Mouse (Mus musculus) kidney, adult 10 weeks (tissue): ENCODE results near the gene Zc2hc1c. TPM values are rescaled to one million over a fixed set of nuclear protein-coding genes. Genes with fewer than 3 reads are reported as not detected.

Experiments used
- polyA plus RNA-seq: library from polyadenylated mRNA; stranded (reverse); fragments of 350-450 nt; fragmentation: Illumina TruSeq; extraction: RNeasy Lipid Tissue Mini Kit (QIAGEN cat#74804); gene quantifications from one replicate; pipeline ENCODE4 v1.2.3, GENCODE M21; 2014; ENCODE audit warnings: low read depth, low replicate concordance

The Zc2hc1c gene
- 3.3 TPM for polyA plus RNA-seq

DNA sequence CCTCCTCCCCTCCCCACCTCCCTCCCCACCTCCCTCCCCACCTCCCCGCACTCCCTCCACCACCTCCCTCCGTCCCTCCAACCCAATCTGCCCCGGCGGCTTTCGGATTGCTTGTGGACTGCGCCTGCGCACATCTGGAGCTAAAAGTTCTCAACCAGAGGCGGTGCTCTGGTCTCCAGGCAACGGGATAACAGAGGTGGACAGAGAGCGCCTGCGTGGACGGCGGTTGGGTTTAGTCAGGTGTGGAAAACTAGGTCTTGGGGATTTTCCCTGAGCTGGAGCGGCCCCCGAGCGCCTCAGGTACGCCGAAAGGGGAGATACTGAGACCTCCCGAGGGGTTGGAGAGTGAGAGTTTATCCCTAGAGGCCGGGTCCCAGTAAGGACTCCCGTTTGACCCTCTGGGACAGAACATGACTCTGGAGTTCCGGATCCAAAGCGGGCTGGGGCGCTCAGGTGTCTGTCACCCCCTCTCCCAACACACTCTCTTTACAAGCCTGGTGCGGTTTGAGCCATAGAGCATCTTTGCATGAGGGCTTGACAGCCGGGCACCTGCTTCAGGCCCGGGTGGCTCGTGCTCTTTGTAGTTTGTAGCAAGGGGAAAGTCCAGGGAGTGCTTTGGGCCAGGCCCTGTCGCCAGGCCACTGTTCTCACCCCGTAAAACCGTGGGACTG, at the start of gene Zc2hc1c:
Zc2hc1c (plus strand) TSS at position 106 of the 671 bp plus-strand sequence.

DNA sequence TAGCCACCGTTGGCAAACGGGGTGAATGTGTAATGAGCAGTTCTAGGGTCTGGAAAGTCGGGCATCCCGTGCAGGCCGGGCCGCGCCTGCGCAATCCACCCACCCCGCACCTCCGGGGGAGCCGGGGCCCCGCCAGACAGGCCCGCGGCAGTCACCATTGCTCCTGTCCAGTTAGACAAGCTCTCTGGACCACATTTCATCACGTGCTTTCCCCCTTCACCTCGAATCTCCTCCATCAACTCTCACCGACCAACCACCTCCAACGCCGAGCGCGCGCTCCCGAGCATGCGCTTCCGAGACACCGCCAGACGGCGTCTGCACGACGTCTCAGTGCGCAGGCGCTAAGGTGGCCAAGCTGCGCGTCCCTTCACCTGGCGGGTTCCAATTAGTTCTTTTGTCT, 18.1 kb upstream of the Zc2hc1c start, which contains the start of gene Mlh3:
Mlh3 (minus strand) TSS at position 281 of the 400 bp plus-strand sequence.

GRCm38 (mm10) chr12:85287809-85288485, 444 bp upstream of the Zc2hc1c start, which contains the start of gene Acyp1:
Gene Acyp1, minus strand, starts transcription at chr12:85288438.

GRCm38 (mm10) chr12:85339243-85339729, 50.9 kb downstream of the Zc2hc1c start, which contains the start of gene Nek9:
Gene Nek9, minus strand, starts transcription at chr12:85339362.

Other genes starting within 250 kb of the Zc2hc1c start
- 1.5 TPM for gene Prox2, start 177.8 kb upstream of the Zc2hc1c start, polyA plus RNA-seq
- 373 TPM for gene Dlst, start 177.8 kb upstream of the Zc2hc1c start, polyA plus RNA-seq
- not detected for gene Rps6kl1, start 137.3 kb upstream of the Zc2hc1c start, polyA plus RNA-seq
- not detected for gene Pgf, start 110.8 kb upstream of the Zc2hc1c start, polyA plus RNA-seq
- gene Eif2b2, start 69.1 kb upstream of the Zc2hc1c start, polyA plus RNA-seq: 3.2 TPM
- 29.9 TPM for gene Mlh3, start 18.0 kb upstream of the Zc2hc1c start, polyA plus RNA-seq
- 21.7 TPM for gene Acyp1, start 153 bp upstream of the Zc2hc1c start, polyA plus RNA-seq
- gene Nek9, start 50.8 kb downstream of the Zc2hc1c start, polyA plus RNA-seq: 38.2 TPM
- 246 TPM for gene Tmed10, start 86.3 kb downstream of the Zc2hc1c start, polyA plus RNA-seq
- 13.4 TPM for gene Fos, start 185.3 kb downstream of the Zc2hc1c start, polyA plus RNA-seq